Mouse (Mus musculus): ENCODE measurements around the gene Slc25a13. TPM values are rescaled to one million over a fixed set of nuclear protein-coding genes. Genes with fewer than 3 reads are reported as not detected.
A peak's percentile ranks its signal among the peaks of the same experiment; 100 is the strongest.

The Slc25a13 gene
- polyA plus RNA-seq, 1 experiment from 2014 or later, result 5.4 TPM

DNA sequence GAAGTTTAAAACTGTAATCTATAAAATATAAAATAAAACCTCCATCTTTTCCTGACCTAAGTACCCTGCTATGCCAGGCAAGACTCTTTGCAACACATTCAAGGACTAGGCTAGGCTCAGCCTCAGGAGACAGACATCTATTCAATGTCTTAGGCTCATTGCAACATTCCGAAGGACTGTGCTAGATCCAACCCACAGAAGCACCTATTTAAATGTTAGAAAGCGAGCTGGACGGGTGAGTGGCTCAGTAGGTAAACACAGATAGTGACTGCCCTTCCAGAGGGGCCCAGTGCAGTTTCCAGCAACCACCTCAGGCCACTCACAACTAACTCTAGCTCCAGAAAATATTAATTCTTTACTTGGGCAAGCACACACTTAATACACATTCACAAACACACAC, 123.5 kb downstream of the Slc25a13 start:
- H3K27me3 ChIP-seq (ENCODE audit: control insufficient read depth, insufficient read depth, low read length), result no peaks in the 10 kb centered on the region
- no peak overlapping the region for H3K9ac ChIP-seq (replicated peaks; ENCODE audit: low read depth, low read length)
- H3K4me1 ChIP-seq (ENCODE audit: control insufficient read depth, insufficient read depth, low read length), result no peaks in the 10 kb centered on the region
- H3K9me3 ChIP-seq (ENCODE audit: control insufficient read depth, low read length), result no peaks in the 10 kb centered on the region
- no peak overlapping the region for H3K27ac ChIP-seq (ENCODE audit: low read depth, low read length)
- no peak overlapping the region for H3K4me2 ChIP-seq (ENCODE audit: low read depth, low read length)
- no peaks in the 10 kb centered on the region for H3K36me3 ChIP-seq (ENCODE audit: control insufficient read depth, insufficient read depth, low read length)
- 87% methylated on average over 3 of the region's 3 CpGs for WGBS
- no peak for ATAC-seq (ENCODE audit: low read depth)
- no peak overlapping the region for H3K4me3 ChIP-seq (ENCODE audit: low read depth, low read length)

- Histone ChIP-seq H3K9me3 (ENCODE audit: control insufficient read depth, low read length) (no peaks in the 10 kb centered on the region), H3K9ac (replicated peaks; ENCODE audit: low read depth, low read length) (no peak overlapping the region), H3K4me1 (ENCODE audit: control insufficient read depth, insufficient read depth, low read length) (no peaks in the 10 kb centered on the region), H3K36me3 (ENCODE audit: control insufficient read depth, insufficient read depth, low read length) (no peaks in the 10 kb centered on the region), H3K27me3 (ENCODE audit: control insufficient read depth, insufficient read depth, low read length) (no peaks in the 10 kb centered on the region), H3K4me2 (ENCODE audit: low read depth, low read length) (no peak overlapping the region), H3K27ac (ENCODE audit: low read depth, low read length) (no peak overlapping the region), H3K4me3 (ENCODE audit: low read depth, low read length) (no peak overlapping the region)
- WGBS, result 24% methylated on average over 10 of the region's 10 CpGs
- no peak for ATAC-seq (ENCODE audit: low read depth)
These were observed 124.5 kb downstream of the Slc25a13 start for GRCm38 (mm10) chr6:6092497-6092896.

DNA sequence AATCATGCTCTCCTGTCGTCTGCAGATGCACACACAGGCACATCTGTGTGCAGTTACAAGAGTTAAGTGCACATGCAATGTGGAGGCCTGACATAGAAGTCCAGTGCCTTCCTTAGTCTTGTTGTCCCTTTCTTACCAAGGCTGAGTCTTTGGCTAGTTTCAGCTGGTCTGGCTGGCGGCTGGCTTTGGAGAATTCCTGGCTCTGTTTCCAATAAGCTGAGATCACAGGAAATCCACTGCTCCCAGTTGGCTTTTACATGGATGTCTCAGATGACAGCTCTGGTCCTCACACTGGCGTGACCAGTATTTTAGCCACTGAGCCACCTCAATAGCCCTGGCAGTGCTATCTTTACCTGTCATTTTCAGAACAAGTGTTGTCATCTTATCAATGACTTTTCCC, 126.0 kb downstream of the Slc25a13 start:
- no peak overlapping the region for H3K4me3 ChIP-seq (ENCODE audit: low read depth, low read length)
- H3K27me3 ChIP-seq (ENCODE audit: control insufficient read depth, insufficient read depth, low read length), result no peaks in the 10 kb centered on the region
- no peak overlapping the region for H3K27ac ChIP-seq (ENCODE audit: low read depth, low read length)
- H3K4me2 ChIP-seq (ENCODE audit: low read depth, low read length), result no peak overlapping the region
- H3K4me1 ChIP-seq (ENCODE audit: control insufficient read depth, insufficient read depth, low read length), result no peaks in the 10 kb centered on the region
- H3K36me3 ChIP-seq (ENCODE audit: control insufficient read depth, insufficient read depth, low read length), result no peaks in the 10 kb centered on the region
- WGBS, result 96% methylated on average over 3 of the region's 3 CpGs
- ATAC-seq (ENCODE audit: low read depth), result no peak
- no peak overlapping the region for H3K9ac ChIP-seq (replicated peaks; ENCODE audit: low read depth, low read length)
- no peaks in the 10 kb centered on the region for H3K9me3 ChIP-seq (ENCODE audit: control insufficient read depth, low read length)

DNA sequence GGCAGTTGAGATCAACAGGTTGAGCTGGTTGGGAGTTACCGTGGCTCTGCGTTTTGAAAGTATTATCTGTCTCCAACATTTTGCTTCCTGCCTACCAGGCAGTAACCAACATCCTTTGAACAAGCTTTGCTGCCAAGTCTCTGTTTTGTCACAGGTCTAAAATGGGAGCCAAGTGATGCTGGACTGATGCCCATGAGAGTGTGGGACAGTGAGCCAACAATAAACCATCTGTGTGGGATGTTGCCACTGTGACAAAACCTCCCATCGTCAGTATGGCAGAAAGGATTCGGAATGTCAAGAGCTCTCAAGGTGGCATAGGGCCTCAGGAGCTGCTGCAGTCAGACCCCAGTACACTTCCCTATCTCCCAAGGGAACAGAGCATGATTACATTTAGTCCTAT, 128.8 kb downstream of the Slc25a13 start:
- no peaks in the 10 kb centered on the region for H3K36me3 ChIP-seq (ENCODE audit: control insufficient read depth, insufficient read depth, low read length)
- no peak overlapping the region for H3K9ac ChIP-seq (replicated peaks; ENCODE audit: low read depth, low read length)
- 0 out of 2 replicates have a peak, but pooled peaks have one; percentile 34 for ATAC-seq (ENCODE audit: low read depth)
- no peak overlapping the region for H3K27ac ChIP-seq (ENCODE audit: low read depth, low read length)
- H3K4me2 ChIP-seq (ENCODE audit: low read depth, low read length), result no peak overlapping the region
- H3K4me3 ChIP-seq (ENCODE audit: low read depth, low read length), result no peak overlapping the region
- 74% methylated on average over 4 of the region's 4 CpGs for WGBS
- H3K4me1 ChIP-seq (ENCODE audit: control insufficient read depth, insufficient read depth, low read length), result no peaks in the 10 kb centered on the region
- H3K9me3 ChIP-seq (ENCODE audit: control insufficient read depth, low read length), result no peaks in the 10 kb centered on the region
- no peaks in the 10 kb centered on the region for H3K27me3 ChIP-seq (ENCODE audit: control insufficient read depth, insufficient read depth, low read length)

DNA sequence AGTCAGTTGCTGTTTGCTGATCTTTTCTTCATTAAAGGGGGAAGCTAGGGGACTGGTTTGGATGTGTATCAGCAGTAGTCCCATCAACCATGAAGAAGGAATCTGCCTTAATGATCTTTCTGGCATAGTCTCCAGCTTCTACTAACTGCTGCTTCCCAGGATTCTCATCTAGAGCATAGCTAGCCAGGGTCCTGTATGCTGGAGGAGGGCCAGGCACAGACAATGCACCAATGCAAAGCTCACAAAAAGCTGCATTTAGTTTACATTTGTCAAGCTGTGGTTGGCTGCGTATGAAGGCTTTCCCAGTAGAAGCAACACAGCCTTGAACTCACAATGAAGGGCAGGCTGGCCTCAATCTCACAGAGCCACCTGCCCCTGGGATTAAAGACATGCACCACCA, 136.5 kb downstream of the Slc25a13 start:
- no peak; the same call in 1 of the 2 replicates for ATAC-seq (ENCODE audit: low read depth)
- Histone ChIP-seq H3K9me3 (ENCODE audit: control insufficient read depth, low read length) (no peaks in the 10 kb centered on the region), H3K4me2 (ENCODE audit: low read depth, low read length) (no peak overlapping the region), H3K9ac (replicated peaks; ENCODE audit: low read depth, low read length) (no peak overlapping the region), H3K27me3 (ENCODE audit: control insufficient read depth, insufficient read depth, low read length) (no peaks in the 10 kb centered on the region), H3K27ac (ENCODE audit: low read depth, low read length) (no peak overlapping the region), H3K36me3 (ENCODE audit: control insufficient read depth, insufficient read depth, low read length) (no peaks in the 10 kb centered on the region), H3K4me1 (ENCODE audit: control insufficient read depth, insufficient read depth, low read length) (no peaks in the 10 kb centered on the region; the same call in 1 of the 2 replicates), H3K4me3 (ENCODE audit: low read depth, low read length) (no peak overlapping the region)
- WGBS, result 61% methylated on average over 1 of the region's 1 CpGs

GRCm38 (mm10) chr6:6077234-6077633, 139.7 kb downstream of the Slc25a13 start:
- Histone ChIP-seq H3K4me3 (ENCODE audit: low read depth, low read length) (no peak overlapping the region), H3K9me3 (ENCODE audit: control insufficient read depth, low read length) (no peaks in the 10 kb centered on the region), H3K4me2 (ENCODE audit: low read depth, low read length) (no peak overlapping the region), H3K9ac (replicated peaks; ENCODE audit: low read depth, low read length) (no peak overlapping the region), H3K27me3 (ENCODE audit: control insufficient read depth, insufficient read depth, low read length) (no peaks in the 10 kb centered on the region), H3K27ac (ENCODE audit: low read depth, low read length) (no peak overlapping the region), H3K36me3 (ENCODE audit: control insufficient read depth, insufficient read depth, low read length) (no peaks in the 10 kb centered on the region), H3K4me1 (ENCODE audit: control insufficient read depth, insufficient read depth, low read length) (no peaks in the 10 kb centered on the region; the same call in 1 of the 2 replicates)
- WGBS, result 90% methylated on average over 4 of the region's 4 CpGs
- no peak for ATAC-seq (ENCODE audit: low read depth)

GRCm38 (mm10) chr6:6075940-6076447, 141.0 kb downstream of the Slc25a13 start:
- 89% methylated on average over 7 of the region's 7 CpGs for WGBS

DNA sequence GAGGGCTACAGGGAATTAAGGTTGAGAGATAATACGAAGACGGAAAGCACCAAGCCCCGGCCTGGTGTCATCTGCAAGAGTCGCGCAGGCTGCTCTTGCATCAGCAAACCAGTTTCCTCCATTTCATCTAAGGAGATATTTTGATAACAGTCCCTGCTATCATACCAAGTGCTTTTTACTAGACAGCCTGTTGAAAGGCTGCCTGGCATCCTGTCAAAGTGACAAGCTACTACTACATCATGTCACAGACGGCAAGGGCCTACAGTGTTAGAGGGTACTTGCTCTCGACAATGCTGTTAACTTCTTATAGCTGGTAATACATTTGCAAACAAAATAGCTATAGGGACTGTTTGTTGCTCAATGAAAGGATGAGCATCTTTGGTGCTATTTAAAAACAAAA, 145.9 kb downstream of the Slc25a13 start:
- Histone ChIP-seq H3K9ac (replicated peaks; ENCODE audit: low read depth, low read length) (no peak overlapping the region), H3K4me2 (ENCODE audit: low read depth, low read length) (no peak overlapping the region), H3K27me3 (ENCODE audit: control insufficient read depth, insufficient read depth, low read length) (no peaks in the 10 kb centered on the region), H3K36me3 (ENCODE audit: control insufficient read depth, insufficient read depth, low read length) (no peaks in the 10 kb centered on the region), H3K9me3 (ENCODE audit: control insufficient read depth, low read length) (no peaks in the 10 kb centered on the region), H3K4me3 (ENCODE audit: low read depth, low read length) (no peak overlapping the region), H3K4me1 (ENCODE audit: control insufficient read depth, insufficient read depth, low read length) (no peaks in the 10 kb centered on the region), H3K27ac (ENCODE audit: low read depth, low read length) (no peak overlapping the region)
- no peak for ATAC-seq (ENCODE audit: low read depth)
- 76% methylated on average over 7 of the region's 7 CpGs for WGBS

More at GRCm38 (mm10) chr6:6075940-6076447, 141.0 kb downstream of the Slc25a13 start:
- Histone ChIP-seq H3K4me2 (ENCODE audit: low read depth, low read length) (no peak overlapping the region), H3K36me3 (ENCODE audit: control insufficient read depth, insufficient read depth, low read length) (no peaks in the 10 kb centered on the region), H3K9me3 (ENCODE audit: control insufficient read depth, low read length) (no peaks in the 10 kb centered on the region), H3K9ac (replicated peaks; ENCODE audit: low read depth, low read length) (no peak overlapping the region), H3K4me3 (ENCODE audit: low read depth, low read length) (no peak overlapping the region), H3K4me1 (ENCODE audit: control insufficient read depth, insufficient read depth, low read length) (no peaks in the 10 kb centered on the region; the same call in 1 of the 2 replicates), H3K27me3 (ENCODE audit: control insufficient read depth, insufficient read depth, low read length) (no peaks in the 10 kb centered on the region), H3K27ac (ENCODE audit: low read depth, low read length) (no peak overlapping the region)
- ATAC-seq (ENCODE audit: low read depth), result no peak

- Histone ChIP-seq H3K27ac (ENCODE audit: low read depth, low read length) (no peak overlapping the region), H3K4me1 (ENCODE audit: control insufficient read depth, insufficient read depth, low read length) (no peaks in the 10 kb centered on the region), H3K9ac (replicated peaks; ENCODE audit: low read depth, low read length) (no peak overlapping the region), H3K36me3 (ENCODE audit: control insufficient read depth, insufficient read depth, low read length) (no peaks in the 10 kb centered on the region), H3K4me3 (ENCODE audit: low read depth, low read length) (no peak overlapping the region), H3K9me3 (ENCODE audit: control insufficient read depth, low read length) (no peaks in the 10 kb centered on the region), H3K4me2 (ENCODE audit: low read depth, low read length) (no peak overlapping the region), H3K27me3 (ENCODE audit: control insufficient read depth, insufficient read depth, low read length) (no peaks in the 10 kb centered on the region)
- no peak for ATAC-seq (ENCODE audit: low read depth)
- WGBS, result 3% methylated on average over 3 of the region's 3 CpGs
These were observed 147.0 kb downstream of the Slc25a13 start for GRCm38 (mm10) chr6:6070015-6070414.
